Mouse (Mus musculus): ENCODE measurements around the gene Ralgapb.

Gene Ralgapb

GRCm38 (mm10) chr2:158408997-158409594, 552 bp upstream of the Ralgapb start:
- DNase-seq = no peak

GRCm38 (mm10) chr2:158410022-158411014, 670 bp downstream of the Ralgapb start:
- DNase-seq = peak; percentile 36 to 43

- no peak for DNase-seq
Measured at GRCm38 (mm10) chr2:158413240-158413639, 3.6 kb downstream of the Ralgapb start.

GRCm38 (mm10) chr2:158415826-158416225, 6.2 kb downstream of the Ralgapb start:
- DNase-seq = no peak

GRCm38 (mm10) chr2:158418663-158419062, 9.0 kb downstream of the Ralgapb start:
- DNase-seq = no peak

- no peak for DNase-seq
Measured at GRCm38 (mm10) chr2:158445814-158446213, 36.2 kb downstream of the Ralgapb start.

- no peak for DNase-seq
Measured at GRCm38 (mm10) chr2:158449845-158450244, 40.2 kb downstream of the Ralgapb start.

- no peak for DNase-seq
Measured at GRCm38 (mm10) chr2:158456451-158456850, 46.8 kb downstream of the Ralgapb start.

GRCm38 (mm10) chr2:158457610-158458009, 48.0 kb downstream of the Ralgapb start:
- no peak for DNase-seq

- DNase-seq = no peak
Measured at GRCm38 (mm10) chr2:158462450-158462849, 52.8 kb downstream of the Ralgapb start.

- DNase-seq = no peak
Measured at GRCm38 (mm10) chr2:158474159-158474558, 64.5 kb downstream of the Ralgapb start.

GRCm38 (mm10) chr2:158477640-158478039, 68.0 kb downstream of the Ralgapb start:
- DNase-seq = no peak

GRCm38 (mm10) chr2:158498457-158498856, 88.8 kb downstream of the Ralgapb start:
- DNase-seq = no peak

- DNase-seq = no peak
Measured at GRCm38 (mm10) chr2:158501836-158502812, 92.5 kb downstream of the Ralgapb start, which contains the start of gene Adig. Gene Adig, plus strand, starts transcription at chr2:158502612.

GRCm38 (mm10) chr2:158503226-158503625, 93.6 kb downstream of the Ralgapb start:
- no peak for DNase-seq

GRCm38 (mm10) chr2:158503671-158504070, 94.0 kb downstream of the Ralgapb start:
- no peak for DNase-seq

- DNase-seq = no peak
Measured at GRCm38 (mm10) chr2:158506475-158506874, 96.8 kb downstream of the Ralgapb start.

- no peak for DNase-seq
Measured at GRCm38 (mm10) chr2:158507046-158507445, 97.4 kb downstream of the Ralgapb start.

- peak; percentile 19 to 38 for DNase-seq
Measured at GRCm38 (mm10) chr2:158510665-158511064, 101.0 kb downstream of the Ralgapb start.

- DNase-seq = no peak
Measured at GRCm38 (mm10) chr2:158512528-158512927, 102.9 kb downstream of the Ralgapb start, which contains the start of gene Arhgap40. Gene Arhgap40, plus strand, starts transcription at chr2:158512796.

- DNase-seq = no peak
Measured at GRCm38 (mm10) chr2:158513821-158514336, 104.2 kb downstream of the Ralgapb start.

- no peak for DNase-seq
Measured at GRCm38 (mm10) chr2:158518583-158518982, 108.9 kb downstream of the Ralgapb start.

Measured in spleen, adult 18-20 months (tissue).